Mouse (Mus musculus): ENCODE measurements around the gene Stap2. TPM values are rescaled to one million over a fixed set of nuclear protein-coding genes. Genes with fewer than 3 reads are reported as not detected.

The Stap2 gene
- polyA plus RNA-seq, 1 experiment = 16.7 TPM

- Histone ChIP-seq H3K27ac (ENCODE audit: insufficient read depth, low read length) (no peak overlapping the region), H3K4me3 (ENCODE audit: low read depth, low read length) (no peak overlapping the region), H3K4me1 (ENCODE audit: control insufficient read depth, insufficient read depth, low read length) (no peaks in the 10 kb centered on the region), H3K9ac (ENCODE audit: low read depth, poor library complexity, severe bottlenecking) (no peak overlapping the region), H3K36me3 (ENCODE audit: control insufficient read depth, insufficient read depth, low read length, poor library complexity, severe bottlenecking) (peaks cover 6% of the 10 kb centered on the region), H3K27me3 (ENCODE audit: control insufficient read depth, insufficient read depth, low read length, poor library complexity, severe bottlenecking) (no peaks in the 10 kb centered on the region), H3K9me3 (replicated peaks; ENCODE audit: control insufficient read depth, insufficient read depth, low read length, poor library complexity, severe bottlenecking) (no peaks in the 10 kb centered on the region)
- TF ChIP-seq EP300 (IDR thresholded peaks at IDR 0.05; ENCODE audit: insufficient read depth, low read depth, low read length) (no peak), POLR2A (IDR thresholded peaks at IDR 0.05; ENCODE audit: insufficient read depth, low read length) (no peak), CTCF (IDR thresholded peaks at IDR 0.05; ENCODE audit: low read depth, low read length) (no peak)
These were observed 18.0 kb upstream of the Stap2 start for GRCm38 (mm10) chr17:56023386-56023785.

GRCm38 (mm10) chr17:56022989-56023290 lies 17.6 kb upstream of the Stap2 start:
- H3K4me3 ChIP-seq (ENCODE audit: low read depth, low read length) = no peak overlapping the region
- H3K36me3 ChIP-seq (ENCODE audit: control insufficient read depth, insufficient read depth, low read length, poor library complexity, severe bottlenecking) = peaks cover 6% of the 10 kb centered on the region
- H3K27ac ChIP-seq (ENCODE audit: insufficient read depth, low read length) = no peak overlapping the region
- H3K9ac ChIP-seq (ENCODE audit: low read depth, poor library complexity, severe bottlenecking) = no peak overlapping the region
- H3K4me1 ChIP-seq (ENCODE audit: control insufficient read depth, insufficient read depth, low read length) = no peaks in the 10 kb centered on the region
- no peaks in the 10 kb centered on the region for H3K9me3 ChIP-seq (replicated peaks; ENCODE audit: control insufficient read depth, insufficient read depth, low read length, poor library complexity, severe bottlenecking)
- H3K27me3 ChIP-seq (ENCODE audit: control insufficient read depth, insufficient read depth, low read length, poor library complexity, severe bottlenecking) = no peaks in the 10 kb centered on the region
- no peak for TF ChIP-seq EP300 (IDR thresholded peaks at IDR 0.05; ENCODE audit: insufficient read depth, low read depth, low read length)
- no peak for TF ChIP-seq POLR2A (IDR thresholded peaks at IDR 0.05; ENCODE audit: insufficient read depth, low read length)
- no peak for TF ChIP-seq CTCF (IDR thresholded peaks at IDR 0.05; ENCODE audit: low read depth, low read length)

- Histone ChIP-seq H3K9me3 (replicated peaks; ENCODE audit: control insufficient read depth, insufficient read depth, low read length, poor library complexity, severe bottlenecking) (no peaks in the 10 kb centered on the region), H3K4me1 (ENCODE audit: control insufficient read depth, insufficient read depth, low read length) (no peaks in the 10 kb centered on the region), H3K27me3 (ENCODE audit: control insufficient read depth, insufficient read depth, low read length, poor library complexity, severe bottlenecking) (no peaks in the 10 kb centered on the region), H3K9ac (ENCODE audit: low read depth, poor library complexity, severe bottlenecking) (no peak overlapping the region), H3K27ac (ENCODE audit: insufficient read depth, low read length) (no peak overlapping the region), H3K4me3 (ENCODE audit: low read depth, low read length) (no peak overlapping the region), H3K36me3 (ENCODE audit: control insufficient read depth, insufficient read depth, low read length, poor library complexity, severe bottlenecking) (peaks cover 6% of the 10 kb centered on the region)
- TF ChIP-seq EP300 (IDR thresholded peaks at IDR 0.05; ENCODE audit: insufficient read depth, low read depth, low read length) = no peak
- TF ChIP-seq CTCF (IDR thresholded peaks at IDR 0.05; ENCODE audit: low read depth, low read length) = no peak
- TF ChIP-seq POLR2A (IDR thresholded peaks at IDR 0.05; ENCODE audit: insufficient read depth, low read length) = no peak
These were observed 17.0 kb upstream of the Stap2 start for GRCm38 (mm10) chr17:56022131-56022988.

GRCm38 (mm10) chr17:56021161-56021910 lies 16.0 kb upstream of the Stap2 start:
- H3K4me1 ChIP-seq (ENCODE audit: control insufficient read depth, insufficient read depth, low read length) = no peaks in the 10 kb centered on the region
- no peaks in the 10 kb centered on the region for H3K9me3 ChIP-seq (replicated peaks; ENCODE audit: control insufficient read depth, insufficient read depth, low read length, poor library complexity, severe bottlenecking)
- H3K27ac ChIP-seq (ENCODE audit: insufficient read depth, low read length) = no peak overlapping the region
- no peak overlapping the region for H3K9ac ChIP-seq (ENCODE audit: low read depth, poor library complexity, severe bottlenecking)
- H3K27me3 ChIP-seq (ENCODE audit: control insufficient read depth, insufficient read depth, low read length, poor library complexity, severe bottlenecking) = no peaks in the 10 kb centered on the region
- H3K36me3 ChIP-seq (ENCODE audit: control insufficient read depth, insufficient read depth, low read length, poor library complexity, severe bottlenecking) = peaks cover 11% of the 10 kb centered on the region
- H3K4me3 ChIP-seq (ENCODE audit: low read depth, low read length) = no peak overlapping the region
- no peak for TF ChIP-seq POLR2A (IDR thresholded peaks at IDR 0.05; ENCODE audit: insufficient read depth, low read length)
- TF ChIP-seq EP300 (IDR thresholded peaks at IDR 0.05; ENCODE audit: insufficient read depth, low read depth, low read length) = no peak

GRCm38 (mm10) chr17:56020400-56021084 lies 15.2 kb upstream of the Stap2 start:
- H3K9me3 ChIP-seq (replicated peaks; ENCODE audit: control insufficient read depth, insufficient read depth, low read length, poor library complexity, severe bottlenecking) = no peaks in the 10 kb centered on the region
- no peaks in the 10 kb centered on the region for H3K4me1 ChIP-seq (ENCODE audit: control insufficient read depth, insufficient read depth, low read length)
- TF ChIP-seq POLR2A (IDR thresholded peaks at IDR 0.05; ENCODE audit: insufficient read depth, low read length) = no peak
- TF ChIP-seq EP300 (IDR thresholded peaks at IDR 0.05; ENCODE audit: insufficient read depth, low read depth, low read length) = no peak
- no peak for TF ChIP-seq CTCF (IDR thresholded peaks at IDR 0.05; ENCODE audit: low read depth, low read length)
- H3K36me3 ChIP-seq (ENCODE audit: control insufficient read depth, insufficient read depth, low read length, poor library complexity, severe bottlenecking) = peaks cover 19% of the 10 kb centered on the region
- no peak overlapping the region for H3K27ac ChIP-seq (ENCODE audit: insufficient read depth, low read length)
- H3K27me3 ChIP-seq (ENCODE audit: control insufficient read depth, insufficient read depth, low read length, poor library complexity, severe bottlenecking) = no peaks in the 10 kb centered on the region
- H3K4me3 ChIP-seq (ENCODE audit: low read depth, low read length) = no peak overlapping the region
- H3K9ac ChIP-seq (ENCODE audit: low read depth, poor library complexity, severe bottlenecking) = no peak overlapping the region

Measured in ES-Bruce4 (cell line).